9 mouse cellular contexts compared by ENCODE assay signal in genomic region chr12:116585001-116585400, GRCm38 (mm10).
DNase-seq lines count a peak whose midpoint lies in the region; ATAC-seq lines count a peak whose summit lies in the region.
"Had no signal": no experiment of that assay in that cellular context is flagged by ENCODE, and none has a peak within 500 bp of the region (broad histone marks: within the 10 kb centered on the region; RNA-seq: fewer than 3 reads in every experiment).

No protein-coding gene starts in this region.

- no peak for ATAC-seq in kidney, embryonic 14.5 days (ENCODE audit: low FRiP score, low TSS enrichment)
- ATAC-seq in erythroblast, adult 5-6 weeks (replicated peaks; ENCODE audit: low FRiP score, poor library complexity, severe bottlenecking) = no peak

- 23% methylated on average over 5 of the region's 5 CpGs for WGBS in kidney, embryonic 14.5 days

- peak; percentile 70 for DNase-seq in kidney, adult 18-20 months
- peak; percentile 41 for DNase-seq in ZHBTc4 (ENCODE audit: low read depth, low spot score)
- DNase-seq in kidney, postnatal 25 days = peak; percentile 82 to 91
- DNase-seq in ovary, postnatal 36 days (ENCODE audit: low spot score) = peak; percentile 16
- DNase-seq in cerebellum, adult 11-12 months = no peak
- no peak for DNase-seq in embryo, embryonic 10.5 days (ENCODE audit: low spot score)

- no peak overlapping the region for H3K9ac ChIP-seq in kidney, embryonic 14.5 days (ENCODE audit: low read depth, low read length)

- H3K4me1 ChIP-seq in kidney, embryonic 14.5 days (ENCODE audit: control insufficient read depth, insufficient read depth, low read length) = 0 out of 2 replicates have a peak, but pooled peaks cover 9% of the 10 kb centered on the region

- H3K9me3 ChIP-seq in kidney, embryonic 14.5 days (ENCODE audit: control insufficient read depth, low read length) = no peaks in the 10 kb centered on the region

- H3K36me3 ChIP-seq in kidney, embryonic 14.5 days (ENCODE audit: control insufficient read depth, insufficient read depth, low read length) = no peaks in the 10 kb centered on the region

- no peak overlapping the region for H3K27ac ChIP-seq in kidney, embryonic 14.5 days (ENCODE audit: low read depth, low read length)
- H3K27ac ChIP-seq: macrophage had no signal

- no peak overlapping the region for H3K4me3 ChIP-seq in kidney, embryonic 14.5 days (ENCODE audit: low read length)

- H3K4me2 ChIP-seq in kidney, embryonic 14.5 days (replicated peaks; ENCODE audit: low read depth, low read length) = no peak overlapping the region

- H3K27me3 ChIP-seq in kidney, embryonic 14.5 days (ENCODE audit: control insufficient read depth, insufficient read depth, low read length) = no peaks in the 10 kb centered on the region

Comparison
In these comparisons a context has a peak if more than half of its experiments do, and no peak if none do; other contexts are left out.
1. DNase-seq: peak in kidney, adult 18-20 months (single experiment), ZHBTc4 (single experiment), kidney, postnatal 25 days (2 of 2) and ovary, postnatal 36 days (single experiment); none in cerebellum, adult 11-12 months (single experiment) and embryo, embryonic 10.5 days (single experiment).